Mouse (Mus musculus): Measurements from ENCODE around the gene Evpl. TPM values are rescaled to one million over a fixed set of nuclear protein-coding genes. Genes with fewer than 3 reads are reported as not detected.
"Not testable (repeated sequence)": the region's sequence is repeated elsewhere in the genome, so short reads cannot be mapped to it uniquely, and the experiment has no call there.

Evpl gene
- polyA plus RNA-seq, 1 experiment from 2014 or later = 1.1 TPM

GRCm38 (mm10) chr11:116277184-116277583, 39.3 kb upstream of the Evpl start:
- Histone ChIP-seq H3K4me1 (ENCODE audit: control insufficient read depth, insufficient read depth, low read length) (peaks cover 14% of the 10 kb centered on the region), H3K27me3 (ENCODE audit: control insufficient read depth, insufficient read depth, low read length) (peaks cover 23% of the 10 kb centered on the region)
- ATAC-seq (ENCODE audit: insufficient number of reproducible peaks, low FRiP score, low TSS enrichment, low read depth); H3K4me3 ChIP-seq (ENCODE audit: low read depth, low read length); H3K9ac ChIP-seq (ENCODE audit: low read length); DNase-seq (ENCODE audit: low spot score); H3K9me3 ChIP-seq (ENCODE audit: control insufficient read depth, low read length); H3K27ac ChIP-seq (replicated peaks; ENCODE audit: low read depth, low read length); H3K4me2 ChIP-seq (ENCODE audit: low read depth, severe bottlenecking); H3K36me3 ChIP-seq (ENCODE audit: control insufficient read depth, insufficient read depth, low read length): not testable (repeated sequence)
- 94% methylated on average over 1 of the region's 1 CpGs for WGBS

DNA sequence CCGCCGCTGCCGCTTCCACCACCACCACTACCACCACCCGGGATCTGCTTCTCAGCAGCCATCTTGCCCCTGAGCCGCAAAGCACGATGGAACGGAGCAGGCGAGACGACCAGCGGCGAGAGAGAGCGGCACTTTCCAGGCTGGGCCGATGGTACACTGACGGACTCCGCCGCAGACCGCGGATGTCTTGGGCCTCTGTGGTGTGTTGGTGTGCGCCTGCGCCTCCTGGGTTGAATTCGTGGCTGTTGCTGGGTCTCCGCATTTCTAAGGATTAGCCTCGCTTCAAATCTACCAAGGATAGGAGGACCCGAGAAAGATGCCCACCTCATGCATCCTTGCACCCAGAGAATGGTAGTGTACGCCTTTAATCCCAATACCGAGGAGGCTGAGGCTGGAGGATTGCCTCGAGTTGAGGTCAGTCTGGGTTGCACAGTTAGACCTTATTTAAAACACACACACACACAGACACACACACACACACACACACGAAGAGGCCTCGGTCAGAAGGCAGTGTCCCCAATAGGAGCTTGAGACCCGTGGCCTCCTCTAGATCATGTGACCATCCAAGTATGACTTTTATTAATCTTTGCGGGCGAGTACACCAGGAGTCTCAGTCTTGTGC, 36.3 kb upstream of the Evpl start, which contains the start of gene Srp68:
TSS of gene Srp68 (minus strand) at position 173 of the 622 bp plus-strand sequence.
- Histone ChIP-seq H3K4me3 (ENCODE audit: low read depth, low read length) (peak within 1 kb of the TSS; percentile 97), H3K36me3 (ENCODE audit: control insufficient read depth, insufficient read depth, low read length) (peaks cover 4% of the 10 kb centered on the region), H3K9ac (ENCODE audit: low read length) (peak within 1 kb of the TSS; percentile 83), H3K27me3 (ENCODE audit: control insufficient read depth, insufficient read depth, low read length) (no peaks in the 10 kb centered on the region), H3K4me1 (ENCODE audit: control insufficient read depth, insufficient read depth, low read length) (peaks cover 10% of the 10 kb centered on the region), H3K9me3 (ENCODE audit: control insufficient read depth, low read length) (no peaks in the 10 kb centered on the region), H3K27ac (replicated peaks; ENCODE audit: low read depth, low read length) (peak within 1 kb of the TSS; percentile 73; the same call in 1 of the 2 replicates), H3K4me2 (ENCODE audit: low read depth, severe bottlenecking) (peak within 1 kb of the TSS; percentile 75)
- DNase-seq (ENCODE audit: low spot score) (peak; percentile 95), ATAC-seq (ENCODE audit: insufficient number of reproducible peaks, low FRiP score, low TSS enrichment, low read depth) (peak; percentile 93)
- WGBS = 5% methylated on average over 32 of the region's 32 CpGs

GRCm38 (mm10) chr11:116273469-116274044, 35.7 kb upstream of the Evpl start:
- H3K27me3 ChIP-seq (ENCODE audit: control insufficient read depth, insufficient read depth, low read length) = no peaks in the 10 kb centered on the region
- H3K9me3 ChIP-seq (ENCODE audit: control insufficient read depth, low read length) = no peaks in the 10 kb centered on the region
- no peak overlapping the region; the same call in 1 of the 2 replicates for H3K27ac ChIP-seq (replicated peaks; ENCODE audit: low read depth, low read length)
- peak; percentile 31; the same call in 1 of the 2 replicates for ATAC-seq (ENCODE audit: insufficient number of reproducible peaks, low FRiP score, low TSS enrichment, low read depth)
- H3K4me3 ChIP-seq (ENCODE audit: low read depth, low read length) = peak overlapping the region; percentile 97
- peak overlapping the region; percentile 83 for H3K9ac ChIP-seq (ENCODE audit: low read length)
- DNase-seq (ENCODE audit: low spot score) = no peak
- under 1% methylated on average over 39 of the region's 39 CpGs for WGBS
- peaks cover 4% of the 10 kb centered on the region for H3K36me3 ChIP-seq (ENCODE audit: control insufficient read depth, insufficient read depth, low read length)
- peak overlapping the region; percentile 75 for H3K4me2 ChIP-seq (ENCODE audit: low read depth, severe bottlenecking)
- peaks cover 10% of the 10 kb centered on the region for H3K4me1 ChIP-seq (ENCODE audit: control insufficient read depth, insufficient read depth, low read length)

GRCm38 (mm10) chr11:116272589-116273468, 35.0 kb upstream of the Evpl start:
- Histone ChIP-seq H3K9me3 (ENCODE audit: control insufficient read depth, low read length) (no peaks in the 10 kb centered on the region), H3K4me3 (ENCODE audit: low read depth, low read length) (peak overlapping the region; percentile 97), H3K27me3 (ENCODE audit: control insufficient read depth, insufficient read depth, low read length) (no peaks in the 10 kb centered on the region), H3K36me3 (ENCODE audit: control insufficient read depth, insufficient read depth, low read length) (peaks cover 8% of the 10 kb centered on the region), H3K27ac (replicated peaks; ENCODE audit: low read depth, low read length) (no peak overlapping the region), H3K4me1 (ENCODE audit: control insufficient read depth, insufficient read depth, low read length) (peaks cover 10% of the 10 kb centered on the region), H3K4me2 (ENCODE audit: low read depth, severe bottlenecking) (peak overlapping the region; percentile 75), H3K9ac (ENCODE audit: low read length) (peak overlapping the region; percentile 83)
- DNase-seq (ENCODE audit: low spot score) = no peak
- no peak for ATAC-seq (ENCODE audit: insufficient number of reproducible peaks, low FRiP score, low TSS enrichment, low read depth)
- 56% methylated on average over 12 of the region's 12 CpGs for WGBS

- no peak for DNase-seq (ENCODE audit: low spot score)
- no peak overlapping the region for H3K4me2 ChIP-seq (ENCODE audit: low read depth, severe bottlenecking)
- no peak overlapping the region for H3K27ac ChIP-seq (replicated peaks; ENCODE audit: low read depth, low read length)
- no peak overlapping the region for H3K4me3 ChIP-seq (ENCODE audit: low read depth, low read length)
- 96% methylated on average over 8 of the region's 8 CpGs for WGBS
- H3K9me3 ChIP-seq (ENCODE audit: control insufficient read depth, low read length) = no peaks in the 10 kb centered on the region
- peaks cover 20% of the 10 kb centered on the region for H3K36me3 ChIP-seq (ENCODE audit: control insufficient read depth, insufficient read depth, low read length)
- no peaks in the 10 kb centered on the region for H3K27me3 ChIP-seq (ENCODE audit: control insufficient read depth, insufficient read depth, low read length)
- H3K4me1 ChIP-seq (ENCODE audit: control insufficient read depth, insufficient read depth, low read length) = peaks cover 8% of the 10 kb centered on the region
- no peak for ATAC-seq (ENCODE audit: insufficient number of reproducible peaks, low FRiP score, low TSS enrichment, low read depth)
- no peak overlapping the region for H3K9ac ChIP-seq (ENCODE audit: low read length)
Observed at GRCm38 (mm10) chr11:116269560-116269959, 31.7 kb upstream of the Evpl start.

GRCm38 (mm10) chr11:116268313-116268712, 30.4 kb upstream of the Evpl start:
- Histone ChIP-seq H3K4me2 (ENCODE audit: low read depth, severe bottlenecking) (no peak overlapping the region), H3K27ac (replicated peaks; ENCODE audit: low read depth, low read length) (no peak overlapping the region), H3K9me3 (ENCODE audit: control insufficient read depth, low read length) (no peaks in the 10 kb centered on the region), H3K9ac (ENCODE audit: low read length) (no peak overlapping the region), H3K27me3 (ENCODE audit: control insufficient read depth, insufficient read depth, low read length) (no peaks in the 10 kb centered on the region), H3K36me3 (ENCODE audit: control insufficient read depth, insufficient read depth, low read length) (peaks cover 27% of the 10 kb centered on the region), H3K4me1 (ENCODE audit: control insufficient read depth, insufficient read depth, low read length) (peaks cover 7% of the 10 kb centered on the region), H3K4me3 (ENCODE audit: low read depth, low read length) (no peak overlapping the region)
- DNase-seq (ENCODE audit: low spot score) (no peak), ATAC-seq (ENCODE audit: insufficient number of reproducible peaks, low FRiP score, low TSS enrichment, low read depth) (no peak)
- 94% methylated on average over 6 of the region's 6 CpGs for WGBS

- Histone ChIP-seq H3K27ac (replicated peaks; ENCODE audit: low read depth, low read length) (no peak overlapping the region), H3K27me3 (ENCODE audit: control insufficient read depth, insufficient read depth, low read length) (no peaks in the 10 kb centered on the region), H3K4me1 (ENCODE audit: control insufficient read depth, insufficient read depth, low read length) (peaks cover 2% of the 10 kb centered on the region), H3K4me2 (ENCODE audit: low read depth, severe bottlenecking) (no peak overlapping the region), H3K9ac (ENCODE audit: low read length) (no peak overlapping the region), H3K9me3 (ENCODE audit: control insufficient read depth, low read length) (no peaks in the 10 kb centered on the region), H3K36me3 (ENCODE audit: control insufficient read depth, insufficient read depth, low read length) (peaks cover 30% of the 10 kb centered on the region), H3K4me3 (ENCODE audit: low read depth, low read length) (no peak overlapping the region)
- ATAC-seq (ENCODE audit: insufficient number of reproducible peaks, low FRiP score, low TSS enrichment, low read depth) (no peak), DNase-seq (ENCODE audit: low spot score) (no peak)
- WGBS = 88% methylated on average over 8 of the region's 8 CpGs
Observed at GRCm38 (mm10) chr11:116267637-116268036, 29.8 kb upstream of the Evpl start.

DNA sequence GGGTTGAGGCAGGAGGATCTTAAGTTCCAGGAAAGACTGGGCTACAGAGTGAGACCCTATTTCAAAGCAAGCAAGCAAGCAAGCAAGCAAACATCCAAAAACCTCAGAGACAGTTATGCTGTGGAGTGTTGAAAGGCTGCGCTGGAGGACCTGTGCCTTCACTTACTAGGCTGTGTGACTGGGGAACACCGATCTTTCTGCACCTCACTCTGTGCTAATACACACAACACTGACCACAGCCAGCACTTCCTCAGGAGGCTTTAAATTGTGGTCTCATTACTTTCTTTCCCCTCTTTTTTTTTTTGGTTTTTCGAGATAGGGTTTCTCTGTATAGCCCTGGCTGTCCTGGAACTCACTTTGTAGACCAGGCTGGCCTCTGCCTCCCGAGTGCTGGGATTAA, 28.0 kb upstream of the Evpl start:
- no peak overlapping the region for H3K4me3 ChIP-seq (ENCODE audit: low read depth, low read length)
- H3K9ac ChIP-seq (ENCODE audit: low read length) = no peak overlapping the region
- DNase-seq (ENCODE audit: low spot score) (no peak), ATAC-seq (ENCODE audit: insufficient number of reproducible peaks, low FRiP score, low TSS enrichment, low read depth) (no peak)
- H3K27me3 ChIP-seq (ENCODE audit: control insufficient read depth, insufficient read depth, low read length) = no peaks in the 10 kb centered on the region
- H3K4me2 ChIP-seq (ENCODE audit: low read depth, severe bottlenecking) = no peak overlapping the region
- H3K27ac ChIP-seq (replicated peaks; ENCODE audit: low read depth, low read length) = no peak overlapping the region
- no peaks in the 10 kb centered on the region for H3K9me3 ChIP-seq (ENCODE audit: control insufficient read depth, low read length)
- no peaks in the 10 kb centered on the region for H3K4me1 ChIP-seq (ENCODE audit: control insufficient read depth, insufficient read depth, low read length)
- H3K36me3 ChIP-seq (ENCODE audit: control insufficient read depth, insufficient read depth, low read length) = peaks cover 38% of the 10 kb centered on the region
- 88% methylated on average over 4 of the region's 4 CpGs for WGBS
